Mouse (Mus musculus) gastrocnemius, adult 18-20 months (tissue): Measurements from ENCODE around the gene Ccdc110. TPM values are rescaled to one million over a fixed set of nuclear protein-coding genes. Genes with fewer than 3 reads are reported as not detected.

Experiments
- DNase-seq: peaks from one replicate; pipeline ENCODE4 v3.0.0; 2021; ENCODE audit warnings: low spot score
- long read RNA-seq, 2 experiments: library from polyadenylated mRNA; stranded (forward); transcript quantifications; one replicate each; pipeline ENCODE4 v2.0.0; 2021
- total RNA-seq, 2 experiments: library from RNA; stranded (reverse); gene quantifications; 2 replicates each; pipeline ENCODE4 v1.2.3; 2021

Gene Ccdc110
- under 1 TPM; 0.09 to 0.14 TPM for total RNA-seq
- long read RNA-seq, experiment 1: 0 reads
- long read RNA-seq, experiment 2: 0 reads

GRCm38 (mm10) chr8:45934582-45935014 is at the start of gene Ccdc110:
Gene Ccdc110 (plus strand): TSS chr8:45934619.
- DNase-seq: peak; percentile 94

- peak; percentile 83 for DNase-seq
These were observed 49.2 kb upstream of the Ccdc110 start, which contains the start of gene Pdlim3 for GRCm38 (mm10) chr8:45885202-45885685. Gene Pdlim3 (plus strand): TSS chr8:45885461.

- peak; percentile 46 for DNase-seq
These were observed 48.6 kb upstream of the Ccdc110 start for GRCm38 (mm10) chr8:45885775-45886174.

- no peak for DNase-seq
These were observed 44.7 kb upstream of the Ccdc110 start for GRCm38 (mm10) chr8:45889737-45890136.

GRCm38 (mm10) chr8:45896590-45896989 is 37.8 kb upstream of the Ccdc110 start:
- DNase-seq: peak; percentile 45

GRCm38 (mm10) chr8:45899783-45900182 is 34.6 kb upstream of the Ccdc110 start:
- DNase-seq: no peak

GRCm38 (mm10) chr8:45901626-45902025 is 32.8 kb upstream of the Ccdc110 start:
- no peak for DNase-seq

- DNase-seq: no peak
These were observed 30.8 kb upstream of the Ccdc110 start for GRCm38 (mm10) chr8:45903659-45904058.

- no peak for DNase-seq
These were observed 28.7 kb upstream of the Ccdc110 start for GRCm38 (mm10) chr8:45905591-45906250.

GRCm38 (mm10) chr8:45906251-45906619 is 28.2 kb upstream of the Ccdc110 start:
- no peak for DNase-seq

GRCm38 (mm10) chr8:45913707-45914106 is 20.7 kb upstream of the Ccdc110 start:
- DNase-seq: no peak

- no peak for DNase-seq
These were observed 17.9 kb upstream of the Ccdc110 start for GRCm38 (mm10) chr8:45916496-45916895.

- peak; percentile 67 for DNase-seq
These were observed 17.3 kb upstream of the Ccdc110 start for GRCm38 (mm10) chr8:45917040-45917679.

GRCm38 (mm10) chr8:45918891-45919290 is 15.5 kb upstream of the Ccdc110 start:
- DNase-seq: no peak

GRCm38 (mm10) chr8:45920392-45920791 is 14.0 kb upstream of the Ccdc110 start:
- DNase-seq: peak; percentile 54

- DNase-seq: no peak
These were observed 12.3 kb upstream of the Ccdc110 start for GRCm38 (mm10) chr8:45922116-45922515.

- DNase-seq: no peak
These were observed 2.6 kb downstream of the Ccdc110 start for GRCm38 (mm10) chr8:45936986-45937385.

- no peak for DNase-seq
These were observed 11.9 kb downstream of the Ccdc110 start for GRCm38 (mm10) chr8:45946283-45946682.

- no peak for DNase-seq
These were observed 16.2 kb downstream of the Ccdc110 start for GRCm38 (mm10) chr8:45950622-45951021.

- no peak for DNase-seq
These were observed 36.5 kb downstream of the Ccdc110 start for GRCm38 (mm10) chr8:45970894-45971293.

GRCm38 (mm10) chr8:45973988-45974505 is 39.6 kb downstream of the Ccdc110 start:
- DNase-seq: no peak

GRCm38 (mm10) chr8:45975126-45975836 is 40.9 kb downstream of the Ccdc110 start, which contains the start of the genes 1700029J07Rik and Ufsp2:
Gene 1700029J07Rik (minus strand): TSS chr8:45975252.
Gene Ufsp2 (plus strand): TSS chr8:45975528.
- peak; percentile 97 for DNase-seq
